Mouse (Mus musculus): ENCODE results near the gene Rpl27a.

GRCm38 (mm10) chr7:109561466-109562153 lies 42.7 kb downstream of the Rpl27a start:
- TF ChIP-seq CTCF (IDR thresholded peaks at IDR 0.05) (no peak), EP300 (IDR thresholded peaks at IDR 0.05) (peak; percentile 92)

Measured in lung, postnatal 0 days (tissue).